Mouse (Mus musculus) cerebellum, adult 9-11 months (tissue): ENCODE results near the gene Plpp2.

Experiments
- DNase-seq: peaks from one replicate; pipeline ENCODE4 v3.0.0; 2022

Plpp2 gene

GRCm38 (mm10) chr10:79533126-79533911 lies at the start of gene Plpp2:
Gene Plpp2 (minus strand): TSS chr10:79533796.
- peak; percentile 72 for DNase-seq

- no peak for DNase-seq
Observed at GRCm38 (mm10) chr10:79581501-79581900, 47.9 kb upstream of the Plpp2 start.

- DNase-seq = no peak
Observed at GRCm38 (mm10) chr10:79580811-79581210, 47.2 kb upstream of the Plpp2 start.

- no peak for DNase-seq
Observed at GRCm38 (mm10) chr10:79580356-79580755, 46.8 kb upstream of the Plpp2 start.

- no peak for DNase-seq
Observed at GRCm38 (mm10) chr10:79579781-79580180, 46.2 kb upstream of the Plpp2 start.

GRCm38 (mm10) chr10:79578891-79579290 lies 45.3 kb upstream of the Plpp2 start:
- no peak for DNase-seq

GRCm38 (mm10) chr10:79578276-79578675 lies 44.7 kb upstream of the Plpp2 start:
- no peak for DNase-seq

- no peak for DNase-seq
Observed at GRCm38 (mm10) chr10:79577376-79577775, 43.8 kb upstream of the Plpp2 start.

- no peak for DNase-seq
Observed at GRCm38 (mm10) chr10:79575754-79576153, 42.2 kb upstream of the Plpp2 start.

GRCm38 (mm10) chr10:79574796-79575195 lies 41.2 kb upstream of the Plpp2 start:
- DNase-seq = no peak

GRCm38 (mm10) chr10:79574350-79574749 lies 40.8 kb upstream of the Plpp2 start:
- no peak for DNase-seq

- DNase-seq = no peak
Observed at GRCm38 (mm10) chr10:79573611-79574010, 40.0 kb upstream of the Plpp2 start.

GRCm38 (mm10) chr10:79571314-79571713 lies 37.7 kb upstream of the Plpp2 start:
- no peak for DNase-seq

GRCm38 (mm10) chr10:79569921-79570320 lies 36.3 kb upstream of the Plpp2 start:
- DNase-seq = no peak

- no peak for DNase-seq
Observed at GRCm38 (mm10) chr10:79559716-79560115, 26.1 kb upstream of the Plpp2 start.

- no peak for DNase-seq
Observed at GRCm38 (mm10) chr10:79557496-79557895, 23.9 kb upstream of the Plpp2 start.

GRCm38 (mm10) chr10:79556951-79557350 lies 23.4 kb upstream of the Plpp2 start:
- no peak for DNase-seq

GRCm38 (mm10) chr10:79555238-79555724 lies 21.7 kb upstream of the Plpp2 start:
- no peak for DNase-seq

GRCm38 (mm10) chr10:79554330-79555237 lies 21.0 kb upstream of the Plpp2 start, which contains the start of gene Mier2:
Gene Mier2 (minus strand): TSS chr10:79555199.
- peak; percentile 90 for DNase-seq

GRCm38 (mm10) chr10:79553691-79554090 lies 20.1 kb upstream of the Plpp2 start:
- DNase-seq = no peak

- no peak for DNase-seq
Observed at GRCm38 (mm10) chr10:79553176-79553575, 19.6 kb upstream of the Plpp2 start.

GRCm38 (mm10) chr10:79552531-79552930 lies 18.9 kb upstream of the Plpp2 start:
- no peak for DNase-seq

GRCm38 (mm10) chr10:79550366-79550765 lies 16.8 kb upstream of the Plpp2 start:
- no peak for DNase-seq
